Mouse (Mus musculus) right cerebral cortex, postnatal 36 days (tissue): ENCODE measurements around the gene Trip6.
"Not testable (repeated sequence)": the region's sequence is repeated elsewhere in the genome, so short reads cannot be mapped to it uniquely, and the experiment has no call there.

ENCODE experiments used
- DNase-seq, 2 experiments: peaks; one replicate each; pipeline ENCODE4 v3.0.0; 2022; ENCODE audit warnings: low spot score in 2 of 2, mixed read lengths in 1 of 2

Trip6 gene

DNA sequence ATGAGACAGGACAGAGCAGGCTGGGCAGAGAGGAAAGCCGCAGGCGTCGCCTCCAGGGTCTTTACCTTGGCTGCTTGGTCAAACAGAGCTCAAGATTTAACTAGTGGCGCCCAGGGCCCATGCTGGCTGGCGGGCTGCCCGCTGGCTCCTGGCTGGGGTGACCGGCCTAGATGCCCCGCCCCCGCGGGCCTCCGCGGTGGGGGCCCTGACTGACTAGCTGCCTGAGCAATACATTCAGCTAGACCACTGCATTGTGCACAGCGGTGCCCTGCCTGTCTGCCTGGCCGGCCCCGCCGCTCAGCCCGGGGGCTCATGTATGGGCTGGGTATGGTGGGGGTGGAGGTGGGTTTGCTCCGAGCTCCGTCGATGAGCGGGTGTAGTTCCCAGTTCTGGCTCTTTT lies 13.0 kb downstream of the Trip6 start:
- no peak for DNase-seq

- DNase-seq, result no peak
These were observed 15.0 kb downstream of the Trip6 start for GRCm38 (mm10) chr5:137299240-137299639.

- DNase-seq, result no peak
These were observed 17.1 kb downstream of the Trip6 start for GRCm38 (mm10) chr5:137297126-137297525.

DNA sequence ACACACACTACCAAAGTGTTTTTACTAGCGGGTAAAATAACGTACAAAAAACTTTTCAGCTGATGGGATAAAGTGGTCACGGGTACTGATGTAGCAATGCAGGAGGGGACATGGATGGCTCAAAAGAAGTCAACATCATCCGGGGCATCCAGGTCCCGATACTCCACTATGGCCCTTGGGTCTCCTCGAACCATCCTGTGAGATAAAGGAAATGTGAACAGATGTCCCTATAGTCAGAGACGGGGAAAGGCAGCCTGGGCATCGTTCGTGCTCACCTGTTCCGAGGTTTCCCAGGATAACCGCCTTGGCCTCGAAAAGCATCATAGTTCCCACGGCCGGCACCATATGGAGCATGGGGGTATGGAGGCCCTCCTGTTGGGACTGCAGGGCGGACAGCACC lies 18.5 kb downstream of the Trip6 start:
- DNase-seq, result no peak

- DNase-seq, result no peak
These were observed 18.9 kb downstream of the Trip6 start for GRCm38 (mm10) chr5:137295296-137295695.

DNA sequence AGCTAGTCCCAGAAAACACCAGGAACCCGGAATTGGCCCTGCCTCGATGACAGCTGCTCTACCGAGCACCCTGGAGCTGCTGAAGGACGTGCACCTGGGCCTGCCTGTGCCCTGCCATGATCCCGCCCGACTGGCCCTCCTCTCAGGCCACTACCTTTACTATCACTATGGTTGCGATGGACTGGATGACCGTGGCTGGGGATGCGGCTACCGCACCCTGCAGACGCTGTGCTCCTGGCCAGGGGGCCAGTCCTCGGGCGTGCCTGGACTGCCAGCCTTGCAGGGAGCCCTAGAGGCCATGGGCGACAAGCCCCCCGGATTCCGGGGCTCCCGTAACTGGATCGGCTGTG lies 19.5 kb downstream of the Trip6 start:
- no peak for DNase-seq

DNA sequence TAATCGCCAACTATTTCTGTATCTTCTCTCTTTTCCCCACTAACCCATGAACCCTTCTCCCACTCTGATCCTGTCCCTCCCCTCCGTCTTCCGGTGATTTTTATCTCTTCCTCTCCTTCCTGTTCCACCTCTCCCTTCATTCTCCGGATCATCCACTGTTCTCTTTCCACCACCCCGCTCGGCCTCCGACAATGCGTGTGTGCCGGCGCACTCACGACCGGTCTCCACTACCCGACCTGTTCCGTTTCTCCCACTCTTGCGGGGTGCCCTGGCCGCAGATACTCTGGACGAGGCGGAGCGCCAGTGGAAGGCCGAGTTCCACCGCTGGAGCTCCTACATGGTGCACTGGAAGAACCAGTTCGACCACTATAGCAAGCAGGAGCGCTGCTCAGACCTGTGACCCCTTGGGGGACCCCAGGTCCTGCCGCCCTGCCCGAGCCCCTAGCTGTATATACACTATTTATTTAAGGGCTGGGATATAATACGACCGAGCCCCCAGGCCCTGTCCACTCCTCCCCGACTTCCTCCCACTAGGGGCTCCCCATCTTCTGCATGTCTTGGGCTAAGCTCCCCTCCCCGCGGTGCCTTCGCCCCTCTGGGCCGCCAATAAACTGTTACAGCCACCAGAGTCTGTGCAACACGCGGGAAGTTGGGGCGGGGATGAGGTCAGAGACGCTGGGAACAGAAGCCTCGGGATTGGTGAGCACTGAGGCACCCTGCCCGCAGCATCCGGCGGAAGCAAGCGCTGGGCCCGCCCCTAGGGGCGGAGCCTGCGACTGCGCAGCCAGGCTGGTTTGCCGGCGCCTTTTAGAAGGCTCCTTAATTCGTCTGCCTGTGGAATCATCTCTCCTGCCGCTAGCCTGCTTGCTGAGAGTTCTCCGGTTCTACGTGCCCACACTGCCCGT lies 20.1 kb downstream of the Trip6 start, which contains the start of gene Ufsp1:
Gene Ufsp1 (plus strand): TSS at position 791 of the 905 bp plus-strand sequence.
- peak; percentile 96 for DNase-seq

- DNase-seq, result peak; percentile 68 to 71
These were observed 20.9 kb downstream of the Trip6 start for GRCm38 (mm10) chr5:137293282-137293681.

DNA sequence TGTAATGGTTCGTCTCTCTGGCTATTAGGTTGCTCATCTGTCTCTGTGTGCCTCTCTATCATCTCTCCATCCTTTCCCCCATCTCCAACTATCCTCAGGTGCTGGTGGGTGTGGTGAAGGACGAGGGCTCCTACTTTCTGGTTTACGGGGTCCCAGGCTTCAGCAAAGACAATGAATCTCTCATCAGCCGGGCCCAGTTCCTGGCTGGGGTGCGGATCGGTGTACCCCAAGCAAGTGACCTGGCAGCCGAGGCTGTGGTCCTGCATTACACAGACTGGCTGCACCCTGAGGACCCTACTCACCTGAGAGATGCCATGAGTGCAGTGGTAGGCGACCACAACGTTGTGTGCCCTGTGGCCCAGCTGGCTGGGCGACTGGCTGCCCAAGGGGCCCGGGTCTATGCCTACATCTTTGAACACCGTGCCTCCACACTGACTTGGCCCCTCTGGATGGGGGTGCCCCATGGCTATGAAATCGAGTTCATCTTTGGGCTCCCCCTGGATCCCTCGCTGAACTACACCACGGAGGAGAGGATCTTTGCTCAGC lies 22.8 kb downstream of the Trip6 start:
- DNase-seq, result no peak

DNA sequence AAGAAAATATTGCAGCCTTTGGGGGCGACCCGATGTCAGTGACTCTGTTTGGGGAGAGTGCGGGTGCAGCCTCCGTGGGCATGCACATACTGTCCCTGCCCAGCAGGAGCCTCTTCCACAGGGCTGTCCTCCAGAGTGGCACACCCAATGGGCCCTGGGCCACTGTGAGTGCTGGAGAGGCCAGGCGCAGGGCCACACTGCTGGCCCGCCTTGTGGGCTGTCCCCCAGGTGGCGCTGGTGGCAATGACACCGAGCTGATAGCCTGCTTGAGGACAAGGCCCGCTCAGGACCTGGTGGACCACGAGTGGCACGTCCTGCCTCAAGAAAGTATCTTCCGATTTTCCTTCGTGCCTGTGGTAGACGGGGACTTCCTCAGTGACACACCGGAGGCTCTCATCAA lies 23.5 kb downstream of the Trip6 start:
- no peak for DNase-seq

GRCm38 (mm10) chr5:137289591-137290365 lies 24.4 kb downstream of the Trip6 start:
- DNase-seq, result no peak

GRCm38 (mm10) chr5:137288999-137289470 lies 25.2 kb downstream of the Trip6 start:
- DNase-seq, result peak in 1 of 2 experiments; percentile 48

DNA sequence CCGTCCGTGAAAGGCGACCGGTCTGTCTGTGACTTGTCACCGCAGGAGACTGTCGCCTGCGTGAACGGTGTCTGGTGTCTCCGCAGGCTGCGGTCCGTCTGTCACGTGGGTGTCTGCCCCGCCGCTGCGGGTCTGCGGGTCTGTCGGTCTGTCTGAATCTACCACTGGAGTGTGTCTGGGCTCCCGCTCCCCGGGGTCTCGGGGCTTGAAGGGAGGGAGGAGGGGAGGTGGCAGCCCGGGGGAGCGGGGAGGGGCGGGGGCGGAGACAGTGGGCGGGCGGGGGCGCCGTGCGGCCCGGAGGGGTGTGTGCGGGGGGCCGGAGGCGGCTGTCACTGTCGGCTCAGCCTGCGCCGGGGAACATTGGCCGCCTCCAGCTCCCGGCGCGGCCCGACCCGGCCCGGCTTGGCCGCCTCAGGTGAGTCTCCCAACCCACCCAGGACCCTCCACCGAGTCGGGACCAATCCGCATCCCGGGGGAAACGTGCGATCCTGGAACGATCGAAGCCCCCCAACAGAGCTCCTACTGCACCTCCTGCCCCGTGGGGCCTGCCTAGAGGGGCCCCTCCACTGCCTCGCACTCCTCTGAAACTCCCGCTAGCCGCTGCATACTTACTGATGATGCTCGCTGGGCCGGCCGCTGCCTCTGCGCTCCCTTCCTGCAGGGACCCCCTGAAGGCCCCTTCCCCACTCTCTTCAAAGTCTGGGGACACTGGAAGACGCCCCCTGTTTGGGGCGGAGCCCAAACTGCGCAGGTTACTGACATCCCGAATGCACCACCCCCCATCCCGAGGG lies 26.1 kb downstream of the Trip6 start:
- DNase-seq, result peak; percentile 60 to 70

DNA sequence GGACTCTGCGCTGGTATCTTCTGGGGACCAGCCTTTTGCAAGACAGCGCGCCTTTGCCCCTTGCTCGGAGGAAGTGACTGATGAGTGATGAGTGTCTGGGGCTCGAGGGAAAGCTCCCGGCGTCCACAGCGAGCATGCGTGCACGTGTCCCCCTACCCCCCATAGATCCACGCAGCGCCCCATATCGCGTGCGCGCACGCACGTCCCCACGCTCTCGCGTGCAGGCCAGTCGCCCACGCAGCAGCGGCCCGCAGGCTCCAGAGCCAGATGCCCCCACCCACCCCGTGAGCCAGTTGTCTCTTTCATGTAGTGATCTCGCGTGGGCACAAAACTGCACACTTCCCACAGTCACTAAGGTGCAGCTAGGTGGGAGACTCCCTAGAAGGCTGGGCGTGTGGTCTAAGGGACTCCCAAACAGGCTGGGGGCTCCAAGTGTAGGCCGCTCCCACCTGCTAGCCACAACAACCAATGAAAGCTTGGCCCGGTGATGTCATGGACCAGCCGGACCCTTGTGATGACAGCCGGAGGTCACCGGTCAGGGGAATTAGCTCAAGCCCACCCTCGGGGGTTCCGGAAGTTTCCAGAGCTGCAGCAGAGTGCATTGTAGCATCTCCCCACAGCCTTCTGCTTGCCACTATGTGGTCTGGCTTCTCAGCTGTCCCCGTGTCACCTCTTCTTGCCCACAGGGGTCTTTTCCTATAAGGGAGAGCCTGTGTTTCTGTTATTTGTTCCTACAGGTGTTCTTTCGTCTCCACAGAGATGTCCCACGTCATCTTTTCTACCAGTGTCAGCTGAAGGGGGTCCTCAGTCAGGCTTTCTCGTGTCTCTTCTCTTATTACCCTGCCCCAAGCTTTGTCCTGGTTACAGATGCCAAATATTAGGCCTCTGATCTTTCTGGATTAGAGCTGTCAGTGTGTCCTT lies 26.9 kb downstream of the Trip6 start, which contains the start of gene Ache:
Gene Ache (plus strand): TSS at position 488 of the 921 bp plus-strand sequence.
- peak; percentile 71 to 78 for DNase-seq

GRCm38 (mm10) chr5:137286655-137287031 lies 27.6 kb downstream of the Trip6 start:
- DNase-seq, result peak; percentile 87 to 91

GRCm38 (mm10) chr5:137285986-137286385 lies 28.2 kb downstream of the Trip6 start:
- DNase-seq, result no peak

DNA sequence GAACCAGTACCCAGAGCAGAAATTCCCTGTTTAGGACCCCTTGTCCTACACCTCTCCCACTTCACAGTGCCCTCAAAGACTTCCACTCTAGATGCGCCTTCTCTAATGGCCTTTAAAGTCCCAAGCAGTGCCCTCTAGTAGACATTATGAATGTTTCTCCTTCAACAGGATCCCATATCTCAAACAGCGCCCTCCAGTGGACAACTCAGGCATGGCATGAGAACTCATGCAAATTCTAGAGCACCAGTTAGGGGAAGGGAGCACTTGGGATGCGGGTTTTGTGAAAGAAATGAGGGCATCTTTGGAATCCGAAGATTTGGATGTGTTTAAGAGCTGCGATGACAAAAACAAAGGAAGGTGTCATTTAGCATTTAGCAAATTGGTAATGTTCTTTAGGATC lies 29.2 kb downstream of the Trip6 start:
- no peak for DNase-seq

GRCm38 (mm10) chr5:137284411-137284810 lies 29.8 kb downstream of the Trip6 start:
- not testable (repeated sequence) for DNase-seq

GRCm38 (mm10) chr5:137277360-137278342 lies 36.6 kb downstream of the Trip6 start:
- DNase-seq, result no peak
